Comparison of ENCODE assay signal across 26 mouse cellular contexts in genomic region chr5:143820820-143821219, GRCm38 (mm10). TPM values are rescaled to one million over a fixed set of nuclear protein-coding genes. Genes with fewer than 3 reads are reported as not detected.
DNase-seq lines count a peak whose midpoint lies in the region; ATAC-seq and TF ChIP-seq lines count a peak whose summit lies in the region.
"Had no signal": no experiment of that assay in that cellular context is flagged by ENCODE, and none has a peak within 500 bp of the region (broad histone marks: within the 10 kb centered on the region; RNA-seq: fewer than 3 reads in every experiment).

No protein-coding gene starts in this region.

- no peaks in the 10 kb centered on the region for H3K27me3 ChIP-seq in heart, embryonic 12.5 days (replicated peaks)
- no peaks in the 10 kb centered on the region for H3K27me3 ChIP-seq in liver, embryonic 13.5 days
- H3K27me3 ChIP-seq in E14TG2a.4 (ENCODE audit: insufficient read depth, low read length), result no peaks in the 10 kb centered on the region
- H3K27me3 ChIP-seq in liver, embryonic 14.5 days (ENCODE audit: control insufficient read depth, insufficient read depth, low read length), result no peaks in the 10 kb centered on the region
- H3K27me3 ChIP-seq: hindbrain, embryonic 15.5 days; intestine, embryonic 15.5 days; limb, embryonic 15.5 days; midbrain, embryonic 15.5 days; neural tube, embryonic 13.5 days had no signal

- no peak overlapping the region for H3K4me3 ChIP-seq in heart, embryonic 12.5 days
- H3K4me3 ChIP-seq in liver, embryonic 13.5 days (replicated peaks), result peak overlapping the region; percentile 82
- no peak overlapping the region for H3K4me3 ChIP-seq in E14TG2a.4 (replicated peaks; ENCODE audit: low read length)
- peak overlapping the region in 1 of 2 experiments; percentile 65; a peak in 2 of 4 replicates for H3K4me3 ChIP-seq in liver, embryonic 14.5 days (ENCODE audit: insufficient read depth in 1 of 2, low read depth in 2 of 2, low read length in 2 of 2)
- H3K4me3 ChIP-seq: hindbrain, embryonic 15.5 days; intestine, embryonic 15.5 days; limb, embryonic 15.5 days; midbrain, embryonic 15.5 days; myocyte; neural tube, embryonic 13.5 days had no signal

- no peaks in the 10 kb centered on the region for H3K36me3 ChIP-seq in heart, embryonic 12.5 days
- H3K36me3 ChIP-seq in liver, embryonic 13.5 days, result peaks cover 14% of the 10 kb centered on the region
- H3K36me3 ChIP-seq in E14TG2a.4 (ENCODE audit: insufficient read depth, low read length), result no peaks in the 10 kb centered on the region
- peaks cover 14% of the 10 kb centered on the region for H3K36me3 ChIP-seq in liver, embryonic 14.5 days (replicated peaks; ENCODE audit: control insufficient read depth, insufficient read depth, low read depth)
- H3K36me3 ChIP-seq: hindbrain, embryonic 15.5 days; intestine, embryonic 15.5 days; limb, embryonic 15.5 days; midbrain, embryonic 15.5 days; neural tube, embryonic 13.5 days had no signal

- no peaks in the 10 kb centered on the region for H3K9me3 ChIP-seq in heart, embryonic 12.5 days (replicated peaks)
- no peaks in the 10 kb centered on the region for H3K9me3 ChIP-seq in liver, embryonic 13.5 days (replicated peaks)
- H3K9me3 ChIP-seq in E14TG2a.4 (ENCODE audit: low read length), result no peaks in the 10 kb centered on the region
- no peaks in the 10 kb centered on the region for H3K9me3 ChIP-seq in liver, embryonic 14.5 days (ENCODE audit: control insufficient read depth, low read length)
- H3K9me3 ChIP-seq: hindbrain, embryonic 15.5 days; intestine, embryonic 15.5 days; limb, embryonic 15.5 days; midbrain, embryonic 15.5 days; neural tube, embryonic 13.5 days had no signal

- 0 out of 2 replicates have a peak, but pooled peaks have one; percentile 11 for TF ChIP-seq CTCF in E14TG2a.4 (conservative IDR thresholded peaks at IDR 0.05; ENCODE audit: low read length)
- TF ChIP-seq CTCF in liver, embryonic 14.5 days (IDR thresholded peaks at IDR 0.05; ENCODE audit: low read depth), result 0 out of 2 replicates have a peak, but pooled peaks have one; percentile 7

- ATAC-seq in heart, embryonic 12.5 days (ENCODE audit: insufficient number of reproducible peaks, low FRiP score), result no peak
- ATAC-seq in liver, embryonic 13.5 days (ENCODE audit: low read depth), result no peak
- ATAC-seq in liver, embryonic 14.5 days (ENCODE audit: insufficient read depth), result no peak
- no peak for ATAC-seq in inflammation-experienced regulatory T-cells, adult 6 months
- ATAC-seq in megakaryocyte, adult 5-6 weeks (ENCODE audit: poor library complexity, severe bottlenecking), result no peak
- ATAC-seq: forebrain, postnatal 0 days; intestine, embryonic 15.5 days; midbrain, embryonic 15.5 days had no signal

- no peak for TF ChIP-seq EP300 in liver, embryonic 14.5 days (IDR thresholded peaks at IDR 0.05; ENCODE audit: low read depth)

- no peak overlapping the region for H3K9ac ChIP-seq in heart, embryonic 12.5 days
- H3K9ac ChIP-seq in liver, embryonic 13.5 days, result peak overlapping the region; percentile 90
- no peak overlapping the region; the same call in 1 of the 2 replicates for H3K9ac ChIP-seq in liver, embryonic 14.5 days (replicated peaks)
- H3K9ac ChIP-seq: forebrain, postnatal 0 days; hindbrain, embryonic 15.5 days; intestine, embryonic 15.5 days; limb, embryonic 15.5 days; midbrain, embryonic 15.5 days; neural tube, embryonic 13.5 days had no signal

- H3K4me1 ChIP-seq in heart, embryonic 12.5 days (replicated peaks), result peaks cover 7% of the 10 kb centered on the region; the same call in 1 of the 2 replicates
- H3K4me1 ChIP-seq in liver, embryonic 13.5 days (replicated peaks), result peaks cover 25% of the 10 kb centered on the region
- H3K4me1 ChIP-seq in E14TG2a.4 (replicated peaks; ENCODE audit: low read depth, low read length), result peaks cover 20% of the 10 kb centered on the region
- peaks cover 15 to 23% of the 10 kb centered on the region in 2 experiments for H3K4me1 ChIP-seq in liver, embryonic 14.5 days (replicated peaks; ENCODE audit: control insufficient read depth in 2 of 2, insufficient read depth in 2 of 2, low read length in 1 of 2)

- peak overlapping the region; percentile 42 for H3K4me2 ChIP-seq in heart, embryonic 12.5 days
- H3K4me2 ChIP-seq in liver, embryonic 13.5 days, result peak overlapping the region; percentile 82
- H3K4me2 ChIP-seq in liver, embryonic 14.5 days (ENCODE audit: low read depth), result peak overlapping the region; percentile 76
- H3K4me2 ChIP-seq: hindbrain, embryonic 15.5 days; intestine, embryonic 15.5 days; limb, embryonic 15.5 days; midbrain, embryonic 15.5 days; neural tube, embryonic 13.5 days had no signal

- H3K27ac ChIP-seq in heart, embryonic 12.5 days (ENCODE audit: poor library complexity, severe bottlenecking), result no peak overlapping the region
- peak overlapping the region; percentile 99 for H3K27ac ChIP-seq in liver, embryonic 13.5 days
- H3K27ac ChIP-seq in liver, embryonic 14.5 days, result no peak overlapping the region
- H3K27ac ChIP-seq: hindbrain, embryonic 15.5 days; intestine, embryonic 15.5 days; limb, embryonic 15.5 days; midbrain, embryonic 15.5 days; neural tube, embryonic 13.5 days had no signal

- DNase-seq in heart, adult 8-10 months (ENCODE audit: low spot score), result no peak
- no peak for DNase-seq in liver, embryonic 13.5 days
- no peak for DNase-seq in liver
- DNase-seq in liver, embryonic 14.5 days (ENCODE audit: low read depth in 3 of 3, low spot score in 3 of 3), result no peak
- DNase-seq: adrenal gland, postnatal 14 days; cerebellum, adult 9-10 months; forebrain, postnatal 0 days; gastrocnemius, postnatal 36 days; kidney, adult 8-10 months; kidney, postnatal 25 days; left cerebral cortex, postnatal 4 days; lung, postnatal 10 days; retina, postnatal 1 day; right cerebral cortex, postnatal 25 days; spleen, adult 18-20 months; thymus, postnatal 25 days had no signal

- 87% methylated on average over 5 of the region's 5 CpGs for WGBS in heart, embryonic 12.5 days
- 86% methylated on average over 5 of the region's 5 CpGs for WGBS in liver, embryonic 13.5 days (ENCODE audit: insufficient replicate concordance)
- WGBS in liver, embryonic 14.5 days (ENCODE audit: insufficient replicate concordance), result 86% methylated on average over 5 of the region's 5 CpGs

RNA-seq across cellular contexts. Expression of gene Eif2ak1, which starts 3.2 kb away (rescaled TPM):
- 35.0 and 35.4 TPM in 2 replicates for polyA plus RNA-seq in heart, embryonic 12.5 days (2016; fragmentation: Nextera tagmentation; extraction: Ambion mirVana)
- 10 to 100 TPM; 19.0 to 22.3 (median 21.3) TPM for total RNA-seq in heart, adult 8-10 months (2022)
- 104 and 118 TPM in 2 replicates for polyA plus RNA-seq in liver, embryonic 13.5 days (2015; fragmentation: Nextera tagmentation; extraction: Ambion mirVana)
- 39.8 and 44.3 TPM in 2 replicates for polyA plus RNA-seq in liver, embryonic 14.5 days (2012; rRNA removed)
- 108 and 112 TPM in 2 replicates for polyA plus RNA-seq in liver, embryonic 14.5 days (2014; fragmentation: Nextera tagmentation; extraction: Ambion mirVana)
- 10 to 100 TPM; 19.9 to 24.6 (median 23.2) TPM for polyA plus RNA-seq in inflammation-experienced regulatory T-cells, adult 6 months (2017; shearing (Covaris generic))
- 26.5 and 31.4 TPM in 2 replicates for total RNA-seq in megakaryocyte, adult 5-6 weeks (2015)
- total RNA-seq in megakaryocyte, adult 5-6 weeks (2017), result 49.0 and 58.6 TPM in 2 replicates
